Mouse (Mus musculus): ENCODE results near the gene Olfr376. TPM values are rescaled to one million over a fixed set of nuclear protein-coding genes. Genes with fewer than 3 reads are reported as not detected.

Olfr376 gene
- polyA plus RNA-seq (2016; fragmentation: Nextera tagmentation; extraction: Ambion mirVana) = not detected in 2 replicates

- ATAC-seq (ENCODE audit: insufficient number of reproducible peaks, insufficient read depth, low FRiP score, low TSS enrichment) = no peak
- WGBS = 85% methylated on average over 2 of the region's 2 CpGs
- H3K4me2 ChIP-seq (replicated peaks) = no peak within 1 kb of the TSS
These were observed at the start of gene Olfr376 for GRCm38 (mm10) chr11:73370946-73371345. Olfr376 (plus strand) TSS chr11:73371246.

GRCm38 (mm10) chr11:73323906-73324830 lies 46.9 kb upstream of the Olfr376 start:
- H3K27ac ChIP-seq = no peak overlapping the region
- H3K9ac ChIP-seq = no peak overlapping the region
- WGBS = 67% methylated on average over 9 of the region's 9 CpGs
- no peak for ATAC-seq (ENCODE audit: insufficient number of reproducible peaks, insufficient read depth, low FRiP score, low TSS enrichment)
- H3K9me3 ChIP-seq = no peaks in the 10 kb centered on the region
- no peak overlapping the region for H3K4me2 ChIP-seq (replicated peaks)
- no peaks in the 10 kb centered on the region for H3K4me1 ChIP-seq
- no peak overlapping the region for H3K4me3 ChIP-seq
- no peaks in the 10 kb centered on the region for H3K27me3 ChIP-seq
- no peaks in the 10 kb centered on the region for H3K36me3 ChIP-seq

More at GRCm38 (mm10) chr11:73370946-73371345, at the start of gene Olfr376:
- Histone ChIP-seq H3K27me3 (no peaks in the 10 kb centered on the region), H3K9me3 (0 out of 2 replicates have a peak, but pooled peaks cover 3% of the 10 kb centered on the region), H3K9ac (no peak within 1 kb of the TSS), H3K4me3 (no peak within 1 kb of the TSS), H3K27ac (no peak within 1 kb of the TSS), H3K4me1 (no peaks in the 10 kb centered on the region), H3K36me3 (no peaks in the 10 kb centered on the region)

GRCm38 (mm10) chr11:73326485-73326886 lies 44.6 kb upstream of the Olfr376 start:
- Histone ChIP-seq H3K27me3 (no peaks in the 10 kb centered on the region), H3K36me3 (no peaks in the 10 kb centered on the region), H3K9me3 (no peaks in the 10 kb centered on the region), H3K4me2 (replicated peaks) (no peak overlapping the region), H3K27ac (no peak overlapping the region), H3K4me1 (no peaks in the 10 kb centered on the region), H3K9ac (no peak overlapping the region), H3K4me3 (no peak overlapping the region)
- 35% methylated on average over 12 of the region's 12 CpGs for WGBS
- ATAC-seq (ENCODE audit: insufficient number of reproducible peaks, insufficient read depth, low FRiP score, low TSS enrichment) = no peak

GRCm38 (mm10) chr11:73327361-73327760 lies 43.7 kb upstream of the Olfr376 start:
- H3K27me3 ChIP-seq = no peaks in the 10 kb centered on the region
- no peaks in the 10 kb centered on the region for H3K36me3 ChIP-seq
- H3K9ac ChIP-seq = no peak overlapping the region
- 75% methylated on average over 4 of the region's 4 CpGs for WGBS
- ATAC-seq (ENCODE audit: insufficient number of reproducible peaks, insufficient read depth, low FRiP score, low TSS enrichment) = no peak
- no peak overlapping the region for H3K4me3 ChIP-seq
- H3K9me3 ChIP-seq = no peaks in the 10 kb centered on the region
- H3K4me1 ChIP-seq = no peaks in the 10 kb centered on the region
- H3K4me2 ChIP-seq (replicated peaks) = no peak overlapping the region
- H3K27ac ChIP-seq = no peak overlapping the region

GRCm38 (mm10) chr11:73329442-73329841 lies 41.6 kb upstream of the Olfr376 start, which contains the start of the genes Aspa, Gm49340 and Spata22:
Aspa (minus strand) TSS chr11:73329596.
Gm49340 (plus strand) TSS chr11:73329741.
Spata22 (plus strand) TSS chr11:73329741.
- no peak for ATAC-seq (ENCODE audit: insufficient number of reproducible peaks, insufficient read depth, low FRiP score, low TSS enrichment)
- H3K36me3 ChIP-seq = no peaks in the 10 kb centered on the region
- no peak within 1 kb of the TSS for H3K4me2 ChIP-seq (replicated peaks)
- H3K4me1 ChIP-seq = no peaks in the 10 kb centered on the region
- H3K4me3 ChIP-seq = no peak within 1 kb of the TSS
- no peaks in the 10 kb centered on the region for H3K9me3 ChIP-seq
- no peaks in the 10 kb centered on the region for H3K27me3 ChIP-seq
- H3K27ac ChIP-seq = no peak within 1 kb of the TSS
- H3K9ac ChIP-seq = no peak within 1 kb of the TSS
- WGBS = 78% methylated on average over 27 of the region's 27 CpGs

- Histone ChIP-seq H3K4me1 (no peaks in the 10 kb centered on the region), H3K4me3 (no peak overlapping the region), H3K9me3 (no peaks in the 10 kb centered on the region), H3K36me3 (no peaks in the 10 kb centered on the region), H3K27ac (no peak overlapping the region), H3K9ac (no peak overlapping the region), H3K4me2 (replicated peaks) (no peak overlapping the region), H3K27me3 (no peaks in the 10 kb centered on the region)
- 72% methylated on average over 2 of the region's 2 CpGs for WGBS
- ATAC-seq (ENCODE audit: insufficient number of reproducible peaks, insufficient read depth, low FRiP score, low TSS enrichment) = no peak
These were observed 37.7 kb upstream of the Olfr376 start for GRCm38 (mm10) chr11:73333357-73333756.

GRCm38 (mm10) chr11:73336919-73337318 lies 34.1 kb upstream of the Olfr376 start:
- H3K9me3 ChIP-seq = no peaks in the 10 kb centered on the region
- H3K4me3 ChIP-seq = no peak overlapping the region
- no peak overlapping the region for H3K9ac ChIP-seq
- 73% methylated on average over 4 of the region's 4 CpGs for WGBS
- ATAC-seq (ENCODE audit: insufficient number of reproducible peaks, insufficient read depth, low FRiP score, low TSS enrichment) = no peak
- H3K27me3 ChIP-seq = no peaks in the 10 kb centered on the region
- no peaks in the 10 kb centered on the region for H3K4me1 ChIP-seq
- no peak overlapping the region for H3K27ac ChIP-seq
- H3K36me3 ChIP-seq = no peaks in the 10 kb centered on the region
- H3K4me2 ChIP-seq (replicated peaks) = no peak overlapping the region

GRCm38 (mm10) chr11:73350483-73350882 lies 20.6 kb upstream of the Olfr376 start, which contains the start of gene Olfr20:
Olfr20 (plus strand) TSS chr11:73350783.
- Histone ChIP-seq H3K4me1 (no peaks in the 10 kb centered on the region), H3K27ac (no peak within 1 kb of the TSS), H3K4me3 (no peak within 1 kb of the TSS), H3K36me3 (no peaks in the 10 kb centered on the region), H3K27me3 (no peaks in the 10 kb centered on the region), H3K4me2 (replicated peaks) (no peak within 1 kb of the TSS), H3K9me3 (no peaks in the 10 kb centered on the region), H3K9ac (no peak within 1 kb of the TSS)
- no peak for ATAC-seq (ENCODE audit: insufficient number of reproducible peaks, insufficient read depth, low FRiP score, low TSS enrichment)
- 45% methylated on average over 3 of the region's 3 CpGs for WGBS

- Histone ChIP-seq H3K9ac (no peak overlapping the region), H3K27me3 (no peaks in the 10 kb centered on the region), H3K4me1 (no peaks in the 10 kb centered on the region), H3K4me3 (no peak overlapping the region), H3K9me3 (no peaks in the 10 kb centered on the region), H3K4me2 (replicated peaks) (no peak overlapping the region), H3K27ac (no peak overlapping the region), H3K36me3 (no peaks in the 10 kb centered on the region)
- no peak for ATAC-seq (ENCODE audit: insufficient number of reproducible peaks, insufficient read depth, low FRiP score, low TSS enrichment)
- WGBS = 72% methylated on average over 4 of the region's 4 CpGs
These were observed 24.3 kb downstream of the Olfr376 start for GRCm38 (mm10) chr11:73395374-73395773.

- ATAC-seq (ENCODE audit: insufficient number of reproducible peaks, insufficient read depth, low FRiP score, low TSS enrichment) = no peak
- Histone ChIP-seq H3K27me3 (no peaks in the 10 kb centered on the region), H3K4me3 (no peak within 1 kb of the TSS), H3K4me2 (replicated peaks) (no peak within 1 kb of the TSS), H3K4me1 (no peaks in the 10 kb centered on the region), H3K36me3 (no peaks in the 10 kb centered on the region), H3K9me3 (no peaks in the 10 kb centered on the region), H3K27ac (no peak within 1 kb of the TSS), H3K9ac (no peak within 1 kb of the TSS)
These were observed 28.5 kb downstream of the Olfr376 start, which contains the start of gene Olfr1 for GRCm38 (mm10) chr11:73399514-73399913. Olfr1 (minus strand) TSS chr11:73399614.
